Mouse (Mus musculus): ENCODE results near the gene Mb21d2. TPM values are rescaled to one million over a fixed set of nuclear protein-coding genes. Genes with fewer than 3 reads are reported as not detected.

Gene Mb21d2
- polyA plus RNA-seq, 1 experiment: 9.2 TPM

- Histone ChIP-seq H3K79me2 (ENCODE audit: control insufficient read depth, insufficient read depth) (no peaks in the 10 kb centered on the region), H3K36me3 (ENCODE audit: control insufficient read depth, insufficient read depth) (peaks cover 10% of the 10 kb centered on the region), H3K4me3 (ENCODE audit: insufficient read depth, poor library complexity, severe bottlenecking) (no peak overlapping the region), H3K79me3 (ENCODE audit: low read depth) (no peaks in the 10 kb centered on the region), H3ac (ENCODE audit: control insufficient read depth, insufficient read length, low read depth) (no peak overlapping the region), H3K27me3 (ENCODE audit: control insufficient read depth, insufficient read depth, insufficient read length) (no peaks in the 10 kb centered on the region)
- TF ChIP-seq FOSL1 (IDR thresholded peaks at IDR 0.05; ENCODE audit: insufficient read depth, low read length, poor library complexity, severe bottlenecking): no peak
- no peak for TF ChIP-seq CEBPB (IDR thresholded peaks at IDR 0.05; ENCODE audit: low read depth)
- TF ChIP-seq CTCF (IDR thresholded peaks at IDR 0.05; ENCODE audit: control insufficient read depth, insufficient read depth, insufficient read length): no peak
- no peak for TF ChIP-seq MYOG (IDR thresholded peaks at IDR 0.05; ENCODE audit: control insufficient read depth, extremely low read depth, insufficient read length)
- TF ChIP-seq MYOD1 (IDR thresholded peaks at IDR 0.05; ENCODE audit: control insufficient read depth, insufficient read length, low read depth): no peak
- no peak for TF ChIP-seq MAX (IDR thresholded peaks at IDR 0.05)
- no peak for TF ChIP-seq USF1 (IDR thresholded peaks at IDR 0.05; ENCODE audit: low read depth)
Measured at GRCm38 (mm10) chr16:28824781-28825180, 104.7 kb downstream of the Mb21d2 start.

GRCm38 (mm10) chr16:28821774-28822173 is 107.7 kb downstream of the Mb21d2 start:
- Histone ChIP-seq H3ac (ENCODE audit: control insufficient read depth, insufficient read length, low read depth) (no peak overlapping the region), H3K27me3 (ENCODE audit: control insufficient read depth, insufficient read depth, insufficient read length) (no peaks in the 10 kb centered on the region), H3K79me3 (ENCODE audit: low read depth) (no peaks in the 10 kb centered on the region), H3K79me2 (ENCODE audit: control insufficient read depth, insufficient read depth) (no peaks in the 10 kb centered on the region), H3K36me3 (ENCODE audit: control insufficient read depth, insufficient read depth) (no peaks in the 10 kb centered on the region), H3K4me3 (ENCODE audit: insufficient read depth, poor library complexity, severe bottlenecking) (no peak overlapping the region)
- TF ChIP-seq MYOG (IDR thresholded peaks at IDR 0.05; ENCODE audit: control insufficient read depth, extremely low read depth, insufficient read length) (no peak), MYOD1 (IDR thresholded peaks at IDR 0.05; ENCODE audit: control insufficient read depth, insufficient read length, low read depth) (no peak), USF1 (IDR thresholded peaks at IDR 0.05; ENCODE audit: low read depth) (no peak), MAX (IDR thresholded peaks at IDR 0.05) (no peak), CEBPB (IDR thresholded peaks at IDR 0.05; ENCODE audit: low read depth) (no peak), FOSL1 (IDR thresholded peaks at IDR 0.05; ENCODE audit: insufficient read depth, low read length, poor library complexity, severe bottlenecking) (no peak), CTCF (IDR thresholded peaks at IDR 0.05; ENCODE audit: control insufficient read depth, insufficient read depth, insufficient read length) (no peak)

GRCm38 (mm10) chr16:28818749-28819285 is 110.7 kb downstream of the Mb21d2 start:
- H3K36me3 ChIP-seq (ENCODE audit: control insufficient read depth, insufficient read depth): no peaks in the 10 kb centered on the region
- no peak overlapping the region for H3ac ChIP-seq (ENCODE audit: control insufficient read depth, insufficient read length, low read depth)
- no peaks in the 10 kb centered on the region for H3K79me3 ChIP-seq (ENCODE audit: low read depth)
- TF ChIP-seq MYOG (IDR thresholded peaks at IDR 0.05; ENCODE audit: control insufficient read depth, extremely low read depth, insufficient read length): no peak
- TF ChIP-seq MAX (IDR thresholded peaks at IDR 0.05): no peak
- no peak for TF ChIP-seq FOSL1 (IDR thresholded peaks at IDR 0.05; ENCODE audit: insufficient read depth, low read length, poor library complexity, severe bottlenecking)
- TF ChIP-seq CEBPB (IDR thresholded peaks at IDR 0.05; ENCODE audit: low read depth): no peak
- no peak for TF ChIP-seq CTCF (IDR thresholded peaks at IDR 0.05; ENCODE audit: control insufficient read depth, insufficient read depth, insufficient read length)
- H3K79me2 ChIP-seq (ENCODE audit: control insufficient read depth, insufficient read depth): no peaks in the 10 kb centered on the region
- no peaks in the 10 kb centered on the region for H3K27me3 ChIP-seq (ENCODE audit: control insufficient read depth, insufficient read depth, insufficient read length)
- H3K4me3 ChIP-seq (ENCODE audit: insufficient read depth, poor library complexity, severe bottlenecking): no peak overlapping the region

GRCm38 (mm10) chr16:28813290-28813689 is 116.2 kb downstream of the Mb21d2 start:
- Histone ChIP-seq H3K79me2 (ENCODE audit: control insufficient read depth, insufficient read depth) (no peaks in the 10 kb centered on the region), H3K27me3 (ENCODE audit: control insufficient read depth, insufficient read depth, insufficient read length) (no peaks in the 10 kb centered on the region), H3ac (ENCODE audit: control insufficient read depth, insufficient read length, low read depth) (no peak overlapping the region), H3K4me3 (ENCODE audit: insufficient read depth, poor library complexity, severe bottlenecking) (no peak overlapping the region), H3K36me3 (ENCODE audit: control insufficient read depth, insufficient read depth) (no peaks in the 10 kb centered on the region), H3K79me3 (ENCODE audit: low read depth) (no peaks in the 10 kb centered on the region)
- TF ChIP-seq CTCF (IDR thresholded peaks at IDR 0.05; ENCODE audit: control insufficient read depth, insufficient read depth, insufficient read length) (no peak), MYOG (IDR thresholded peaks at IDR 0.05; ENCODE audit: control insufficient read depth, extremely low read depth, insufficient read length) (no peak), MAX (IDR thresholded peaks at IDR 0.05) (no peak), MYOD1 (IDR thresholded peaks at IDR 0.05; ENCODE audit: control insufficient read depth, insufficient read length, low read depth) (no peak), USF1 (IDR thresholded peaks at IDR 0.05; ENCODE audit: low read depth) (no peak), CEBPB (IDR thresholded peaks at IDR 0.05; ENCODE audit: low read depth) (no peak), FOSL1 (IDR thresholded peaks at IDR 0.05; ENCODE audit: insufficient read depth, low read length, poor library complexity, severe bottlenecking) (no peak)

- Histone ChIP-seq H3K79me2 (ENCODE audit: control insufficient read depth, insufficient read depth) (no peaks in the 10 kb centered on the region), H3ac (ENCODE audit: control insufficient read depth, insufficient read length, low read depth) (no peak overlapping the region), H3K79me3 (ENCODE audit: low read depth) (no peaks in the 10 kb centered on the region), H3K36me3 (ENCODE audit: control insufficient read depth, insufficient read depth) (no peaks in the 10 kb centered on the region), H3K4me3 (ENCODE audit: insufficient read depth, poor library complexity, severe bottlenecking) (no peak overlapping the region), H3K27me3 (ENCODE audit: control insufficient read depth, insufficient read depth, insufficient read length) (no peaks in the 10 kb centered on the region)
- no peak for TF ChIP-seq MYOD1 (IDR thresholded peaks at IDR 0.05; ENCODE audit: control insufficient read depth, insufficient read length, low read depth)
- TF ChIP-seq FOSL1 (IDR thresholded peaks at IDR 0.05; ENCODE audit: insufficient read depth, low read length, poor library complexity, severe bottlenecking): no peak
- TF ChIP-seq MAX (IDR thresholded peaks at IDR 0.05): no peak
- TF ChIP-seq CEBPB (IDR thresholded peaks at IDR 0.05; ENCODE audit: low read depth): no peak
Measured at GRCm38 (mm10) chr16:28809089-28809488, 120.4 kb downstream of the Mb21d2 start.

GRCm38 (mm10) chr16:28793115-28793514 is 136.4 kb downstream of the Mb21d2 start:
- H3K27me3 ChIP-seq (ENCODE audit: control insufficient read depth, insufficient read depth, insufficient read length): no peaks in the 10 kb centered on the region
- H3K79me2 ChIP-seq (ENCODE audit: control insufficient read depth, insufficient read depth): no peaks in the 10 kb centered on the region
- H3K4me3 ChIP-seq (ENCODE audit: insufficient read depth, poor library complexity, severe bottlenecking): no peak overlapping the region
- no peaks in the 10 kb centered on the region for H3K36me3 ChIP-seq (ENCODE audit: control insufficient read depth, insufficient read depth)
- TF ChIP-seq CTCF (IDR thresholded peaks at IDR 0.05; ENCODE audit: control insufficient read depth, insufficient read depth, insufficient read length) (peak; percentile 21), USF1 (IDR thresholded peaks at IDR 0.05; ENCODE audit: low read depth) (no peak), FOSL1 (IDR thresholded peaks at IDR 0.05; ENCODE audit: insufficient read depth, low read length, poor library complexity, severe bottlenecking) (no peak)
- no peaks in the 10 kb centered on the region for H3K79me3 ChIP-seq (ENCODE audit: low read depth)
- no peak overlapping the region for H3ac ChIP-seq (ENCODE audit: control insufficient read depth, insufficient read length, low read depth)

Other genes starting within 250 kb of the Mb21d2 start
- gene Fgf12, start 176.6 kb downstream of the Mb21d2 start, polyA plus RNA-seq (2012; fragmentation: generic; extraction: Trizol): not detected

Data from C2C12 (cell line).